Mouse (Mus musculus): ENCODE measurements around the gene Tmem14a.

DNA sequence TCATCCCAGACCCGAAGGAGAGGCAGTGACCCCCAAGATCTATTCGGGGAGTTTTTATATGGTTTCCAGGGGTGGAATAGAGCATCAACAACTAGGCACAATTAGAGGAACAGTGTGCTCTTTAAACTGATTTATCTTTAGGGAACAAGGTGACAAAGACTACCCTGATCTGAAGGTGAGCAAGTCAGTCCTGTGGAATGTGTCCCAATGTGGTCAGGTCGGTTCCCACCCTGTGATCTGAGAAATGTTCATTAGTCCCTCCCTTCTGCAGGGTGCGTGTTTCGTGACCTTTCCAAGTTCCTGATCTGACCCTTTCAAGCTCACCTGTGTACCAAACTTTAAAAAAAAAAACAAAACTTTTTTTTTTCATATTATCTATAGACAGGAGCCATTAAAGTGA lies 38.5 kb downstream of the Tmem14a start:
- TF ChIP-seq CTCF (IDR thresholded peaks at IDR 0.05; ENCODE audit: extremely low read depth, insufficient read length, insufficient replicate concordance, low read depth, low read length) (no peak), POLR2A (IDR thresholded peaks at IDR 0.05; ENCODE audit: low read depth, low read length) (no peak)

Measured in small intestine, adult 2 months (tissue).